Mouse (Mus musculus) hindbrain, embryonic 10.5 days (tissue): Measurements from ENCODE around the gene Cry2. TPM values are rescaled to one million over a fixed set of nuclear protein-coding genes. Genes with fewer than 3 reads are reported as not detected.

Experiments
- DNase-seq: peaks from one replicate; pipeline ENCODE4 v3.0.0-alpha.2; 2017; ENCODE audit warnings: low spot score
- H3K27ac ChIP-seq: fragments of 300-500 bp; sonication (generic); 2 replicates; pipeline ENCODE4 v1.5.1; 2016; ENCODE audit warnings: mild to moderate bottlenecking, moderate library complexity
- H3K27me3 ChIP-seq: fragments of 300-500 bp; sonication (generic); 2 replicates; pipeline ENCODE4 v1.6.1; 2016; ENCODE audit warnings: mild to moderate bottlenecking; ENCODE audit not compliant: poor library complexity, insufficient read depth, severe bottlenecking
- H3K36me3 ChIP-seq: fragments of 300-500 bp; sonication (generic); 2 replicates; pipeline ENCODE4 v1.6.1; 2016; ENCODE audit warnings: mild to moderate bottlenecking, moderate library complexity
- H3K4me1 ChIP-seq: fragments of 300-500 bp; sonication (generic); replicated peaks from 2 replicates; pipeline ENCODE4 v1.6.1; 2016; ENCODE audit warnings: mild to moderate bottlenecking
- H3K4me3 ChIP-seq: fragments of 300-500 bp; sonication (generic); 2 replicates; pipeline ENCODE4 v1.5.1; 2016; ENCODE audit warnings: mild to moderate bottlenecking, moderate library complexity
- H3K9me3 ChIP-seq: fragments of 300-500 bp; sonication (generic); 2 replicates; pipeline ENCODE4 v1.6.1; 2016; ENCODE audit warnings: mild to moderate bottlenecking, moderate library complexity
- WGBS: fragments of 180-500 bp; shearing (Covaris S2); methylation state at CpG from one replicate; pipeline ENCODE4 v1.1.7; 2016; 5-methylcytosine and 5-hydroxymethylcytosine counted together
- polyA plus RNA-seq: library from polyadenylated mRNA; unstranded; fragments of >200 nt; fragmentation: Nextera tagmentation; extraction: Ambion mirVana; gene quantifications from 2 replicates; pipeline ENCODE4 v1.2.1, GENCODE M21; 2016

Cry2 gene
- polyA plus RNA-seq, 1 experiment from 2014 or later, result 31.7 TPM

- Histone ChIP-seq H3K36me3 (peaks cover 54% of the 10 kb centered on the region), H3K9me3 (no peaks in the 10 kb centered on the region), H3K27me3 (peaks cover 5% of the 10 kb centered on the region; the same call in 1 of the 2 replicates), H3K4me3 (no peak overlapping the region), H3K27ac (no peak overlapping the region), H3K4me1 (peaks cover 47% of the 10 kb centered on the region)
- 93% methylated on average over 7 of the region's 7 CpGs for WGBS
- DNase-seq, result no peak
These were observed 56.5 kb downstream of the Cry2 start for GRCm38 (mm10) chr2:92377320-92377719.

- Histone ChIP-seq H3K27me3 (peaks cover 15% of the 10 kb centered on the region), H3K27ac (peak overlapping the region; percentile 5; the same call in 1 of the 2 replicates), H3K9me3 (no peaks in the 10 kb centered on the region), H3K4me1 (peaks cover 58% of the 10 kb centered on the region), H3K4me3 (peak overlapping the region; percentile 70), H3K36me3 (peaks cover 43% of the 10 kb centered on the region)
- WGBS, result 87% methylated on average over 6 of the region's 6 CpGs
- no peak for DNase-seq
These were observed 57.5 kb downstream of the Cry2 start for GRCm38 (mm10) chr2:92376300-92376699.

- Histone ChIP-seq H3K36me3 (peaks cover 38% of the 10 kb centered on the region), H3K9me3 (no peaks in the 10 kb centered on the region), H3K4me1 (peaks cover 62% of the 10 kb centered on the region), H3K27ac (peak overlapping the region; percentile 91), H3K27me3 (peaks cover 20% of the 10 kb centered on the region), H3K4me3 (peak overlapping the region; percentile 70)
- WGBS, result 15% methylated on average over 10 of the region's 10 CpGs
- no peak for DNase-seq
These were observed 58.1 kb downstream of the Cry2 start for GRCm38 (mm10) chr2:92375788-92376187.

- Histone ChIP-seq H3K9me3 (no peaks in the 10 kb centered on the region), H3K4me1 (peaks cover 63% of the 10 kb centered on the region), H3K36me3 (peaks cover 32% of the 10 kb centered on the region), H3K4me3 (peak overlapping the region; percentile 70), H3K27ac (peak overlapping the region; percentile 91), H3K27me3 (peaks cover 26% of the 10 kb centered on the region)
- peak; percentile 96 for DNase-seq
- WGBS, result under 1% methylated on average over 29 of the region's 29 CpGs
These were observed 58.7 kb downstream of the Cry2 start for GRCm38 (mm10) chr2:92375099-92375623.

- Histone ChIP-seq H3K4me1 (peaks cover 70% of the 10 kb centered on the region), H3K9me3 (no peaks in the 10 kb centered on the region), H3K36me3 (peaks cover 25% of the 10 kb centered on the region), H3K4me3 (peak within 1 kb of the TSS; percentile 70), H3K27ac (peak within 1 kb of the TSS; percentile 91), H3K27me3 (peaks cover 33% of the 10 kb centered on the region)
- 6% methylated on average over 16 of the region's 16 CpGs for WGBS
- no peak for DNase-seq
These were observed 59.3 kb downstream of the Cry2 start, which contains the start of the genes Pex16 and Large2 for GRCm38 (mm10) chr2:92374514-92374913. Gene Pex16, plus strand, starts transcription at chr2:92374676. Gene Large2, minus strand, starts transcription at chr2:92374869.

- Histone ChIP-seq H3K9me3 (no peaks in the 10 kb centered on the region), H3K27ac (peak overlapping the region; percentile 91; the same call in 1 of the 2 replicates), H3K4me1 (peaks cover 76% of the 10 kb centered on the region), H3K27me3 (peaks cover 39% of the 10 kb centered on the region), H3K4me3 (no peak overlapping the region), H3K36me3 (peaks cover 15% of the 10 kb centered on the region)
- WGBS, result 85% methylated on average over 11 of the region's 11 CpGs
- DNase-seq, result no peak
These were observed 60.4 kb downstream of the Cry2 start for GRCm38 (mm10) chr2:92373437-92373813.

GRCm38 (mm10) chr2:92372767-92373436 lies 60.9 kb downstream of the Cry2 start:
- Histone ChIP-seq H3K36me3 (peaks cover 9% of the 10 kb centered on the region; the same call in 1 of the 2 replicates), H3K4me1 (peaks cover 80% of the 10 kb centered on the region), H3K27me3 (peaks cover 39% of the 10 kb centered on the region), H3K27ac (peak overlapping the region; percentile 91), H3K4me3 (0 out of 2 replicates have a peak overlapping the region, but pooled peaks have one; percentile 3), H3K9me3 (no peaks in the 10 kb centered on the region)
- DNase-seq, result no peak
- 48% methylated on average over 9 of the region's 9 CpGs for WGBS

- H3K27ac ChIP-seq, result peak overlapping the region; percentile 91
These were observed 61.7 kb downstream of the Cry2 start for GRCm38 (mm10) chr2:92371971-92372690.

GRCm38 (mm10) chr2:92370821-92371805 lies 62.7 kb downstream of the Cry2 start:
- peak; percentile 74 for DNase-seq
- 2% methylated on average over 45 of the region's 45 CpGs for WGBS
- H3K9me3 ChIP-seq, result no peaks in the 10 kb centered on the region
- peaks cover 85% of the 10 kb centered on the region for H3K4me1 ChIP-seq
- H3K27me3 ChIP-seq, result peaks cover 39% of the 10 kb centered on the region
- peaks cover 12% of the 10 kb centered on the region; the same call in 1 of the 2 replicates for H3K36me3 ChIP-seq
- peak overlapping the region; percentile 59 for H3K4me3 ChIP-seq
- H3K27ac ChIP-seq, result peak overlapping the region; percentile 91

More at GRCm38 (mm10) chr2:92371971-92372690, 61.7 kb downstream of the Cry2 start:
- 12% methylated on average over 10 of the region's 10 CpGs for WGBS
- peak overlapping the region; percentile 59 for H3K4me3 ChIP-seq
- peak; percentile 59 for DNase-seq
- peaks cover 88% of the 10 kb centered on the region for H3K4me1 ChIP-seq
- peaks cover 5% of the 10 kb centered on the region; the same call in 1 of the 2 replicates for H3K36me3 ChIP-seq
- H3K9me3 ChIP-seq, result no peaks in the 10 kb centered on the region
- H3K27me3 ChIP-seq, result peaks cover 39% of the 10 kb centered on the region

- Histone ChIP-seq H3K9me3 (no peaks in the 10 kb centered on the region), H3K27ac (peak overlapping the region; percentile 91), H3K4me3 (peak overlapping the region; percentile 59), H3K27me3 (peaks cover 39% of the 10 kb centered on the region), H3K4me1 (peaks cover 78% of the 10 kb centered on the region), H3K36me3 (peaks cover 20% of the 10 kb centered on the region)
- DNase-seq, result no peak
- WGBS, result 12% methylated on average over 19 of the region's 19 CpGs
These were observed 63.5 kb downstream of the Cry2 start for GRCm38 (mm10) chr2:92370375-92370774.

- peaks cover 48% of the 10 kb centered on the region for H3K36me3 ChIP-seq
- no peak overlapping the region for H3K27ac ChIP-seq
These were observed 66.3 kb downstream of the Cry2 start for GRCm38 (mm10) chr2:92367383-92368029.

More at GRCm38 (mm10) chr2:92367383-92368029, 66.3 kb downstream of the Cry2 start:
- Histone ChIP-seq H3K4me1 (peaks cover 51% of the 10 kb centered on the region), H3K27me3 (peaks cover 36% of the 10 kb centered on the region), H3K9me3 (no peaks in the 10 kb centered on the region), H3K4me3 (no peak overlapping the region)
- WGBS, result 40% methylated on average over 20 of the region's 20 CpGs
- DNase-seq, result no peak
